Mouse (Mus musculus): ENCODE results near the gene Slc35c1. TPM values are rescaled to one million over a fixed set of nuclear protein-coding genes. Genes with fewer than 3 reads are reported as not detected.

The Slc35c1 gene
- polyA plus RNA-seq, 1 experiment from 2014 or later, result 13.8 TPM

DNA sequence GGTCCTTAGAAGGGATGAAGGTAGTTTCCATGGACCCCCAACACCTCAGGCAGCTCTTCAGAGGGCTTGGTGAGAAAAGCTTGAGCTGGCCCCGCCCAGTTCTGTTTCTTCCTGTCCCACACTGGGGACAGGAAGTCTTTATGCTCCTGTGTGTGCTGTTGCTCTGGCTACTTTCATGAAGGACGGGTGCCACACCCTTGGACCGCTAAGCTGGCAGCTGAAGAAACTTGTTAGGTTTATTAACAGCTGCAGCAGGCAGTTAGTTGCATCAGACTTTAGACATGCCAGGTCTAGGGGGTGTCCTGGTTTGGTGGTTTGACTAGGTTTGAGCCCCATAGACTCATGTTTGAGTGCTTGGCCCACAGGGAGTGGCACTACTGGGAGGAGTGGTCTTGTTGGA lies 4.4 kb upstream of the Slc35c1 start:
- 76% methylated on average over 3 of the region's 3 CpGs for WGBS
- H3K4me3 ChIP-seq, result no peak overlapping the region
- no peak for DNase-seq (ENCODE audit: low spot score)

DNA sequence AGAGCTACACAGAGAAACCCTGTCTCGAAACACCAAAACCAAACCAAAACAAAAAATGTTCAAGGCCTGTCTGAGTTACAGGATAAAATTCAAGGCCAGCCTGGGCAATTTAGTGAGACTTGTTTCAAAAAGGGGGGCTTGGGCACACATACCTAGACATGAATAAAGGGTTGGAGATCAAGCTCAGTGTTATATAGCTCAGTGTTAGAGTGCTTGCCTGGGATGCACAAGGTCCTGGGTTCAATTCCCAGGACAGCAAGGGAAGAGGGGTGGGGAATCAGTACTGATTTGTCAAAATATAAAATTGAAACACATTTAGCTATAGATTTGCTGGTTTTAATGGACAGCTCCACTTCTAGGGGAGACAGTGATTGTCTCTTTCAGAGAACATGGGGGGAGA lies 877 bp upstream of the Slc35c1 start:
- Histone ChIP-seq H3K27me3 (ENCODE audit: insufficient read depth, poor library complexity, severe bottlenecking) (peaks cover 37% of the 10 kb centered on the region), H3K4me1 (replicated peaks) (peaks cover 40% of the 10 kb centered on the region), H3K9me3 (no peaks in the 10 kb centered on the region), H3K36me3 (no peaks in the 10 kb centered on the region; the same call in 1 of the 2 replicates), H3K4me3 (no peak overlapping the region), H3K27ac (no peak overlapping the region)
- WGBS, result 76% methylated on average over 1 of the region's 1 CpGs
- no peak for DNase-seq (ENCODE audit: low spot score)

More for the DNA sequence above, 4.4 kb upstream of the Slc35c1 start:
- H3K27ac ChIP-seq, result no peak overlapping the region
- no peaks in the 10 kb centered on the region for H3K36me3 ChIP-seq
- H3K27me3 ChIP-seq (ENCODE audit: insufficient read depth, poor library complexity, severe bottlenecking), result peaks cover 28% of the 10 kb centered on the region
- H3K9me3 ChIP-seq, result no peaks in the 10 kb centered on the region
- peaks cover 9% of the 10 kb centered on the region for H3K4me1 ChIP-seq (replicated peaks)

DNA sequence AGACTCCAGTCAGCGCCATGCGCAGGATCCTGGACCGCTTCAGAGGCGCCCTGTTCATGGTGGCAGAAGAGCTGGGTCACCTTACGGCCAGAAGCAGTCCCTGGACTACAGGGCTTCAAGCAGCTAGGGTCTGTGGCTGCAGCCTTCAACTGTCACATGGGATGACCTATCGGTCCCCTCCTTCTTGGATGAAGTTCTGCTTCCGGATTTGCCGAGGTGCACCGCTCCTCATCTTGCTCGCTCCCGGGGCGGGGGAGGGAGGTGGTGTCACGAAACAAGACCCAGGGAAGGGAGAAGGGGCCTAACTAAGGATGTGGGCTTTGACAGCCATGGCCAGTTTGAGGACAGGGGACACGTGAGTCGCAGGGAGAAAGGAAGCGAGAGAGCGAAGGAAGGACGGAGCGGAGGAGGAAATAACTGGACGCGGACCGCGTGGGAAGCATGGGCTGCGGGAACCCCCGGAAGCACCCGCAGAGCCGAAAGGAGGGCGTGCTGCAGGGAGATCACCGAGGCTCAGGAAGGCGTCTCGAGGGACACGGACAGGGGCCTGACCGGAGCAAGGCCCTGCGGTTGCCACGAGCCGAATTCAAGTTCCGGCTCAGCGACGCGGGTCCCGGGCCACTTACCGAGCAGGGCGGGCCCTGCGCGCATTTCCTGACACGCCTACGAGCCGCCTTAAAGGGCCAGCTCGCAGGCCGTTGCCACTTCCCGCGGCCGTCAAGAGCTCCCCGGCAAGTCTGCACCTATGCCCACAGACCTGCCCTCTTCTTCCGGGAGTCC lies 1.0 kb downstream of the Slc35c1 start:
- Histone ChIP-seq H3K36me3 (peaks cover 5% of the 10 kb centered on the region), H3K4me3 (peak overlapping the region; percentile 78), H3K9me3 (no peaks in the 10 kb centered on the region), H3K4me1 (replicated peaks) (peaks cover 46% of the 10 kb centered on the region), H3K27me3 (ENCODE audit: insufficient read depth, poor library complexity, severe bottlenecking) (peaks cover 37% of the 10 kb centered on the region), H3K27ac (peak overlapping the region; percentile 85)
- DNase-seq (ENCODE audit: low spot score), result peak; percentile 82
- WGBS, result under 1% methylated on average over 55 of the region's 55 CpGs

DNA sequence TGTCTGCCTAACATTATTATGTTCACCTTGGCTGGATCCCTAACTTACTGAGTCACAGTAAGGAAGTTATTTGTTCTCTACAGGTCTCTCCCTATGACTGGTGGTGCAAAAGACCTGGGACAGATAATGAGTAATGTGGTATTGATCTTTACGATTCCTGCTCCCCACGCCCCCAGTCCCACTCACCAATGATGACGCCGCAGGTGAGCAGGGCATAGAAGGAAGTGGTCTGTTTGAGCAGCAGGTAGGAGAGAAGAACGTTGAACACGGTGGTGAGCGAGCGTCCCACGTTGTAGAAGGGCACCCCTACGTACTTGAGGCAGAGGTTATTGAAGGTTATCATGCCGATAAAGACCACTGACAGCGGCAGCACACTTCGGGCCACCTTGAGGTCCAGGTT lies 1.9 kb downstream of the Slc35c1 start:
- Histone ChIP-seq H3K4me1 (replicated peaks) (peaks cover 46% of the 10 kb centered on the region), H3K9me3 (no peaks in the 10 kb centered on the region), H3K4me3 (peak overlapping the region; percentile 78), H3K27ac (peak overlapping the region; percentile 85; the same call in 1 of the 2 replicates), H3K27me3 (ENCODE audit: insufficient read depth, poor library complexity, severe bottlenecking) (peaks cover 37% of the 10 kb centered on the region), H3K36me3 (peaks cover 14% of the 10 kb centered on the region)
- 66% methylated on average over 13 of the region's 13 CpGs for WGBS
- DNase-seq (ENCODE audit: low spot score), result no peak

DNA sequence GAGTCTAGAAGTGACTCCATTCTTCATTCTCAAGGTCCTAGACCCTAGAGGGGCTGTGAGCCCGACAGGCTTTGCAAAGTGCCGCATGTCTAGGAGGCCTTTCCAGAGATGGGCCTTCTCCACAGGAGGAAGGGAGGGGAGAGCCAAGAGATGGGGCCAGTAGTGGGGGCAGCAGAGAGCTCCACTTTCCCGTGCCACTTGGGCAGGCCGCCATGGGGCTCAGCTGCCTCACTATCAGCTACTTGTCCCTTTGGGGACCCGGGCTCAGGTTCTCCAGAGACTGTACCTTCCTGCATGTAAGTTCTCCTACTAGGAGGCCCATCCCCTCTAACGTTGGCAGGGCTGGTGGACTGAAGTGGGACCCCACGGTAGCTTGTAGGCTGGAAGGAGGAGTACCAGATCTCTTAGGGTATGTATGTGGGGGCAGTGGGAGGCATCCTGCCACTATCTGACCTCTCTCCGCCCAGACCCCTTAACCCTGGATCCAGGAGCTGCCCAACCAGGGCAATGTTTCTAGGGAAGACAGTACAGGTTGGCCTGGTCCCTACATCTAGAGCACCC lies 3.3 kb downstream of the Slc35c1 start:
- Histone ChIP-seq H3K4me1 (replicated peaks) (peaks cover 47% of the 10 kb centered on the region), H3K9me3 (no peaks in the 10 kb centered on the region), H3K27me3 (ENCODE audit: insufficient read depth, poor library complexity, severe bottlenecking) (peaks cover 32% of the 10 kb centered on the region), H3K27ac (no peak overlapping the region), H3K4me3 (no peak overlapping the region), H3K36me3 (peaks cover 26% of the 10 kb centered on the region)
- WGBS, result 82% methylated on average over 8 of the region's 8 CpGs
- DNase-seq (ENCODE audit: low spot score), result no peak

DNA sequence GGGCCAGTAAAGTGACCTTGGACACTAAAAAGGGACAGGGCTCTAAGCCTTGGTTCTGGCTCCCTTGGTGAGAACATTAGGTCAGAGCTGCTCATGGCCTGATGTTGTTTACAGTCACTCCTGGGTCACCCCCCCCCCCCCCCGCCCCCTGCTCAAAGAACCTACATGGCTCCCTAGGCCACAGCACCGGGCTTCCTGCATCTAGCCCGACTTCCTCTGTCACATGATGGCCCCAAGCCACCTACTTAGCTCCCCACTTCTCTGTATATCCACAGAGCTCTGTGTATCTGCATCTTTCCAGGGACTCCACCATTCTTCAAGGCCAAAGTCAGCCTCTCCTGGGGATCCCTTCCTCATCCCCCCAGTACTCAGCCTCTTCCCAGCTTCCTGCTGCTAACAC lies 4.6 kb downstream of the Slc35c1 start:
- H3K9me3 ChIP-seq, result no peaks in the 10 kb centered on the region
- H3K27ac ChIP-seq, result no peak overlapping the region
- peaks cover 26% of the 10 kb centered on the region for H3K36me3 ChIP-seq
- H3K27me3 ChIP-seq (ENCODE audit: insufficient read depth, poor library complexity, severe bottlenecking), result peaks cover 19% of the 10 kb centered on the region
- H3K4me3 ChIP-seq, result no peak overlapping the region
- WGBS, result 51% methylated on average over 2 of the region's 3 CpGs
- H3K4me1 ChIP-seq (replicated peaks), result peaks cover 49% of the 10 kb centered on the region
- no peak for DNase-seq (ENCODE audit: low spot score)

DNA sequence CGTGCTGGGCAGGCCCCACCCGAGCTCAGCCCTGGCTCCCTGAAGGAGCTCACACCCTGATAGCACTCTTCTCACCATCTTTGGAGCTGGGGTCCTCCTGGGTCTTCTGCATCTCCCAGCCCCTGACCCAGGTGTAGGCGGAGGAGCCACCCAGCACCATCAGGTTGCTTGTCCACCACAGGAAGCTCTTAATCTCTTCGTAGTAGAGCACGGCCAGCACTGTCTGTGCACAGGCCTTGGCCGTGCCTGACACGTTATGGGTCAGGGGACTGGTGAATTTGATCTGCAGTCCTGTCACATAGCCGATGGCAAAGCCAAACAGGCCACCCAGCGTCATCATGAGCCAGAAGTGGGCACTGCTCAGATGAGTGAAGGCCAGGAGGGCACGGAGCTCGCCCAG lies 6.2 kb downstream of the Slc35c1 start:
- H3K36me3 ChIP-seq, result peaks cover 26% of the 10 kb centered on the region
- H3K27me3 ChIP-seq (ENCODE audit: insufficient read depth, poor library complexity, severe bottlenecking), result peaks cover 9% of the 10 kb centered on the region
- no peak overlapping the region for H3K4me3 ChIP-seq
- WGBS, result 91% methylated on average over 11 of the region's 11 CpGs
- peaks cover 37% of the 10 kb centered on the region for H3K4me1 ChIP-seq (replicated peaks)
- DNase-seq (ENCODE audit: low spot score), result no peak
- H3K9me3 ChIP-seq, result no peaks in the 10 kb centered on the region
- no peak overlapping the region for H3K27ac ChIP-seq

DNA sequence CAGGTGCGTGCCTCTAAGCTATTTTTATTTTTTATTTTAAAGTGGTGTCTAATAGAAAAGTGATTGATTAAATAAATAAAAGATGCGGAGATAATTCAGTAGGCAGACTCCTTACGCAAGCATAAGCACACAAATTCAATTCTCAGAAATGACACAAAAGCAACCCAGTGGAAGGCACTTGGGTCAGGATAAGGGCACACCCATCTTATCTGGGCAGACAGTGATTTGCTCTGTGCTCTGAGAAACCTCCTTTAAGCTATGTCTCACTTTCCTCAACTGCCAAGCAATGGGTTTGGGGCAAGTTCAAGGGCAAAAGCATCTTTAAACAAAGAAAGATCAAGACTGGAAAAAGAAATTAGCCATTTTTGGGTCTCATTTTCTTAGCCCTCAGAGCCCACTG lies 9.2 kb downstream of the Slc35c1 start:
- no peak for DNase-seq (ENCODE audit: low spot score)
- peaks cover 26% of the 10 kb centered on the region for H3K36me3 ChIP-seq
- no peak overlapping the region for H3K4me3 ChIP-seq
- peaks cover 16% of the 10 kb centered on the region for H3K4me1 ChIP-seq (replicated peaks)
- no peak overlapping the region for H3K27ac ChIP-seq
- WGBS, result 93% methylated on average over 3 of the region's 3 CpGs
- H3K27me3 ChIP-seq (ENCODE audit: insufficient read depth, poor library complexity, severe bottlenecking), result no peaks in the 10 kb centered on the region
- no peaks in the 10 kb centered on the region for H3K9me3 ChIP-seq

DNA sequence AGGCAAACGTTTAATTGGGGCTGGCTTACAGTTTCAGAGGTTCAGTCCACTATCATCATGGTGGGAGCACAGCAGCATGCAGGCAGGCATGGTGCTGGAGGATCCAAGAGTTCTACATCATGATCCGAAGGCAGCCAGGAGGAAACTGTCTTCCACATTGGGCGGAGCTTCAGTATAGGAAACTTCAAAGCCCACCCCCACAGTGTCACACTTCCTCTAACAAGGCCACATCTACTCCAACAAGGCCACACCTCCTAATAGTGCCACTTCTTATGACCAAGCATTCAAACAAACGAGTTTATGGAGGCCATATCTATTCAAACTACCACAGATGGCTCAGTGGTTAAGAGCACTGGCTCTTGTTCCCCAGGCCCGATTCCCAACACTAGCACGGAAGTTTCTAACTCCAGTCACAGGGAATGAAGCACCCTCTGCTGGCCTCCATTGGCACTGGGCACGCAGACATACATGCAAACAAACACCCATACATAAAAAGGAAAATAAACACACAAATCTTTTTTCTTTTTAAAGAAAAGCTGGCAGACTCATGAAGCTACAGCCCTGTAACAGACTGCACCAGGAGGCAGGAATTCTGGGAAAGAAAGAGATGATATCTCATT lies 13.1 kb downstream of the Slc35c1 start:
- Histone ChIP-seq H3K4me1 (replicated peaks) (peaks cover 24% of the 10 kb centered on the region), H3K27me3 (ENCODE audit: insufficient read depth, poor library complexity, severe bottlenecking) (no peaks in the 10 kb centered on the region), H3K4me3 (no peak overlapping the region), H3K9me3 (no peaks in the 10 kb centered on the region), H3K27ac (no peak overlapping the region), H3K36me3 (no peaks in the 10 kb centered on the region)
- no peak for DNase-seq (ENCODE audit: low spot score)
- 73% methylated on average over 7 of the region's 7 CpGs for WGBS

DNA sequence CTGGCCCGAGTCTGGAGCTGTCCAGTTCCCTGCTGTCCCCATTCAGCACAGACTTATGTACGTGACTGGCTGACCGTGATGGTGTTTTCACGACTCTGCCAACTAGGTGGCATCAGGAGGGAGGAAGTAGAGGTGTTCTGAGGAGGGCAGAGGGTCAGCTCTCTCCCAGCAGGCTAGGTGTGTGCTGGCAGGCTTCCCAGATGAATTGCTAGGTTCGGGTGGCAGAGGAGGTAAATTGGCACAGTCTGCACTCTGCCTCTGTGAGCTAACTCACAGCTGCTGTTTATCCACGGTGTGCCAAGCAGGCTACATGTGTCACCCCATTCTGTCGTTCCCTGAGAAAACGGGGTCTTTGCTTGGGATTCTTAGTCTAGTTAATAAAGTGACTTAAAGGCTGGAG lies 13.7 kb downstream of the Slc35c1 start:
- H3K27ac ChIP-seq, result no peak overlapping the region
- no peaks in the 10 kb centered on the region for H3K36me3 ChIP-seq
- H3K9me3 ChIP-seq, result no peaks in the 10 kb centered on the region
- H3K27me3 ChIP-seq (ENCODE audit: insufficient read depth, poor library complexity, severe bottlenecking), result no peaks in the 10 kb centered on the region
- WGBS, result 79% methylated on average over 8 of the region's 8 CpGs
- H3K4me3 ChIP-seq, result no peak overlapping the region
- no peak for DNase-seq (ENCODE audit: low spot score)
- H3K4me1 ChIP-seq (replicated peaks), result peaks cover 22% of the 10 kb centered on the region

DNA sequence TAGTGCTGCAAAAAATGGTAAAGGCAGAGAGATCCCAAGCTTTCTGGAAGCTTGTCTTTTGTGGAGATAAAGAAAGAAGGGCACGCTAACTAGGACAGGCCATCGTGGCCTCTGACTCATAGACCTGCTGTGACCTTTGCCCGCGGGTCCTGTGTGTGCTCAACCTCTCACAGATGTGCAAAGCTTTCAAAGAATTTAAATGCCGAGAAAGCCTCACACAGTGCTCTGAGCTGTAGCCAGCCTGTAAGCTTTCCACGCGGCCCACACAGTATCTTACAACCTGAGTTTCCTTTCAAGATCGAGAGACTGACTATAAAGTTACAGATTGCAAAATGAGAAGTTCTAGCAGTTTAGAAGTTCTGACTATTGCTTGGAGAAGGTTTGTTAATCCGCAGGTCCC lies 14.4 kb downstream of the Slc35c1 start:
- no peaks in the 10 kb centered on the region for H3K36me3 ChIP-seq
- DNase-seq (ENCODE audit: low spot score), result no peak
- no peaks in the 10 kb centered on the region for H3K9me3 ChIP-seq
- H3K4me3 ChIP-seq, result no peak overlapping the region
- 44% methylated on average over 9 of the region's 9 CpGs for WGBS
- peaks cover 22% of the 10 kb centered on the region for H3K4me1 ChIP-seq (replicated peaks)
- H3K27ac ChIP-seq, result peak overlapping the region; percentile 16; the same call in 1 of the 2 replicates
- no peaks in the 10 kb centered on the region for H3K27me3 ChIP-seq (ENCODE audit: insufficient read depth, poor library complexity, severe bottlenecking)

DNA sequence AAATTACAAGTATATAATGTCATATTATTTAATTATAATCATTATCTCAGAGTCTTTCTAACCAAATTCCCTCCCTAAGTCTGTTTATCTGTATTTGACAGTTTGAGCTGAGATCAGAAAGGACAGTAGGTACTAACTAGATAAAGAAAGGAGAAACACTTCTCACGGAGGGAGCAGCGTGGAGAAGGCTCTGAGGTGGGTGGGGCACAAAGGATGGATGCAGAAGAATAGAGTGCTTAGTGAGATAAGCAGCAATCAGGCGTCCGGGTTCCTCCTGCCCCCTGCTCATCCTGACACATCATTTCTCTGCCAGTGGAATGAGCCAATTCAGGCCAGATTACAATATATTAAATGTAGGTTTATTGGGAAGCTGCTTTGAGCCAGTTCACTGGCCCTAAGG lies 16.0 kb downstream of the Slc35c1 start:
- Histone ChIP-seq H3K9me3 (no peaks in the 10 kb centered on the region), H3K36me3 (no peaks in the 10 kb centered on the region), H3K4me1 (replicated peaks) (peaks cover 22% of the 10 kb centered on the region), H3K27me3 (ENCODE audit: insufficient read depth, poor library complexity, severe bottlenecking) (no peaks in the 10 kb centered on the region; the same call in 1 of the 2 replicates), H3K4me3 (no peak overlapping the region), H3K27ac (no peak overlapping the region)
- no peak for DNase-seq (ENCODE audit: low spot score)
- 62% methylated on average over 4 of the region's 4 CpGs for WGBS

DNA sequence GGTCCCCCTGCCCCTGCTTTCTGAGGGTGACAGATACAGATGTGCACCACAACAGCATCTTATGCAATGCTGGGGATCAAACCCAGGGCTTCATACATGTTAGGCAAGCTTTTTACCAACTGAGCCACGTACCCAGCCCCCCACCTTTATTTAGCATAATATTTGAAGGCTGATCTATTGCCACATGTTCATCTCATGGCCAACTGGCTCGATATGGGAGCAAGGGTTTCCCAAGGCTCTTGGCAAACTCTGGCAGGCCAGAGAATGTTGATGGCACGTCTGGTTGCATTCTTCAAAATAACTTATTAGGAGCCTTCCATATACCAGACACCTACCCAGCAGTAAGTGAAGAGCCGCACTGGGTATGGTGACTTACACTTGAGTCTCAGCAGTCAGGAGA lies 17.0 kb downstream of the Slc35c1 start:
- Histone ChIP-seq H3K36me3 (no peaks in the 10 kb centered on the region), H3K27ac (no peak overlapping the region), H3K9me3 (no peaks in the 10 kb centered on the region), H3K4me3 (no peak overlapping the region), H3K4me1 (replicated peaks) (peaks cover 22% of the 10 kb centered on the region), H3K27me3 (ENCODE audit: insufficient read depth, poor library complexity, severe bottlenecking) (no peaks in the 10 kb centered on the region; the same call in 1 of the 2 replicates)
- WGBS, result 83% methylated on average over 4 of the region's 4 CpGs
- no peak for DNase-seq (ENCODE audit: low spot score)
